Mouse (Mus musculus): ENCODE results near the gene Olfr545.

DNA sequence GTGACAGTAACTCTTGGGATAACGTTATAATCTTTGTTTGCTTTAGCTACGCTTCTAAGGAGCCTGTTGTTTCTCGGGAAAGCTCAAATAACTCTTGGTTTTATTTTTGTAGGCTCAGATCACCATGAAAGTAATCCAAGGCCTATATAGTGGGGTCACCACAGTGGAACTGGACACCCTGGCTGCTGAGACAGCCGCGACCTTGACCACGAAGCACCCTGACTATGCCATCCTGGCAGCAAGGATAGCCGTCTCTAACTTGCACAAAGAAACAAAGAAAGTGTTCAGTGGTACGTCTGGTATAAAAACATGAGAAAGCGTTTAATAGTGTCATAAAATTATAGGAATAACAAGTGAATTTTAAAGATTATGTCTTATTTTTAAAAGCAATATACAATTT, 52.9 kb downstream of the Olfr545 start:
- TF ChIP-seq CTCF (IDR thresholded peaks at IDR 0.05; ENCODE audit: extremely low read depth, insufficient read depth, insufficient read length, insufficient replicate concordance) (no peak), POLR2A (IDR thresholded peaks at IDR 0.05; ENCODE audit: low read depth, low read length) (no peak)

All from spleen, adult 2 months (tissue).